Mouse (Mus musculus): ENCODE measurements around the gene Thoc3. TPM values are rescaled to one million over a fixed set of nuclear protein-coding genes. Genes with fewer than 3 reads are reported as not detected.
A peak's percentile ranks its signal among the peaks of the same experiment; 100 is the strongest.

The Thoc3 gene
- polyA plus RNA-seq, 1 experiment from 2014 or later = 175 TPM

- Histone ChIP-seq H3K4me3 (ENCODE audit: low read depth, low read length) (no peak overlapping the region), H3K9me3 (ENCODE audit: control insufficient read depth, low read length) (no peaks in the 10 kb centered on the region), H3K36me3 (ENCODE audit: control insufficient read depth, insufficient read depth, low read length) (peaks cover 28% of the 10 kb centered on the region), H3K4me2 (ENCODE audit: low read depth, severe bottlenecking) (no peak overlapping the region), H3K4me1 (ENCODE audit: control insufficient read depth, insufficient read depth, low read length) (no peaks in the 10 kb centered on the region), H3K9ac (ENCODE audit: low read length) (no peak overlapping the region), H3K27ac (replicated peaks; ENCODE audit: low read depth, low read length) (no peak overlapping the region), H3K27me3 (ENCODE audit: control insufficient read depth, insufficient read depth, low read length) (no peaks in the 10 kb centered on the region)
- WGBS = 94% methylated on average over 4 of the region's 4 CpGs
- no peak for DNase-seq (ENCODE audit: low spot score)
- no peak for ATAC-seq (ENCODE audit: insufficient number of reproducible peaks, low FRiP score, low TSS enrichment, low read depth)
Observed at GRCm38 (mm10) chr13:54459282-54459681, 9.4 kb downstream of the Thoc3 start.

DNA sequence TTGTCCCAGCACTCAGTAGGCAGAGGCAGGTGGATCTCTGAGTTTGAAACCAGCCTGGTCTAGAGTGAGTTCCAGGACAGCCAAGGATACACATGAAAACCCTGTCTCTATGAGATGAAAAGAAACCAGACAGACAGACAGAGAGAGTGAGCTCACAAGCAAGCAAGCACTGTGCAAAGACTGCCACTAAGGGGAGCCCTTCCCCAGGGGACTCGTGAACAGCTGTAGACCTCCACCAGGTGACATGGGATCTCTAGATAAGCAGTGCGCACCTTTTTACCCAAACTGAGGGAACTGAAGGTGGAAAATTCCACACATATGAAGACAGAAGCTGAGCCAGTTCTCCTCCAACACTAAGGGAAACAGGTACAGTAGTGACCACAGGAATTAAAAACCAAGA, 11.6 kb downstream of the Thoc3 start:
- no peak overlapping the region for H3K4me3 ChIP-seq (ENCODE audit: low read depth, low read length)
- no peaks in the 10 kb centered on the region for H3K4me1 ChIP-seq (ENCODE audit: control insufficient read depth, insufficient read depth, low read length)
- 79% methylated on average over 2 of the region's 2 CpGs for WGBS
- ATAC-seq (ENCODE audit: insufficient number of reproducible peaks, low FRiP score, low TSS enrichment, low read depth) (no peak), DNase-seq (ENCODE audit: low spot score) (no peak)
- H3K9ac ChIP-seq (ENCODE audit: low read length) = no peak overlapping the region
- H3K9me3 ChIP-seq (ENCODE audit: control insufficient read depth, low read length) = no peaks in the 10 kb centered on the region
- H3K36me3 ChIP-seq (ENCODE audit: control insufficient read depth, insufficient read depth, low read length) = peaks cover 12% of the 10 kb centered on the region
- H3K4me2 ChIP-seq (ENCODE audit: low read depth, severe bottlenecking) = no peak overlapping the region
- H3K27me3 ChIP-seq (ENCODE audit: control insufficient read depth, insufficient read depth, low read length) = no peaks in the 10 kb centered on the region
- H3K27ac ChIP-seq (replicated peaks; ENCODE audit: low read depth, low read length) = no peak overlapping the region

GRCm38 (mm10) chr13:54447496-54448224, 21.0 kb downstream of the Thoc3 start:
- Histone ChIP-seq H3K4me2 (ENCODE audit: low read depth, severe bottlenecking) (peak overlapping the region; percentile 10; the same call in 1 of the 2 replicates), H3K4me1 (ENCODE audit: control insufficient read depth, insufficient read depth, low read length) (no peaks in the 10 kb centered on the region), H3K4me3 (ENCODE audit: low read depth, low read length) (no peak overlapping the region), H3K27ac (replicated peaks; ENCODE audit: low read depth, low read length) (no peak overlapping the region), H3K9ac (ENCODE audit: low read length) (no peak overlapping the region), H3K27me3 (ENCODE audit: control insufficient read depth, insufficient read depth, low read length) (no peaks in the 10 kb centered on the region), H3K36me3 (ENCODE audit: control insufficient read depth, insufficient read depth, low read length) (no peaks in the 10 kb centered on the region), H3K9me3 (ENCODE audit: control insufficient read depth, low read length) (no peaks in the 10 kb centered on the region)
- DNase-seq (ENCODE audit: low spot score) (peak; percentile 71), ATAC-seq (ENCODE audit: insufficient number of reproducible peaks, low FRiP score, low TSS enrichment, low read depth) (no peak)
- 3% methylated on average over 15 of the region's 15 CpGs for WGBS

GRCm38 (mm10) chr13:54446686-54447495, 21.8 kb downstream of the Thoc3 start:
- H3K27me3 ChIP-seq (ENCODE audit: control insufficient read depth, insufficient read depth, low read length) = no peaks in the 10 kb centered on the region
- no peaks in the 10 kb centered on the region for H3K4me1 ChIP-seq (ENCODE audit: control insufficient read depth, insufficient read depth, low read length)
- no peak overlapping the region for H3K9ac ChIP-seq (ENCODE audit: low read length)
- H3K36me3 ChIP-seq (ENCODE audit: control insufficient read depth, insufficient read depth, low read length) = no peaks in the 10 kb centered on the region
- H3K4me3 ChIP-seq (ENCODE audit: low read depth, low read length) = no peak overlapping the region
- peak; percentile 62; the same call in 1 of the 2 replicates for ATAC-seq (ENCODE audit: insufficient number of reproducible peaks, low FRiP score, low TSS enrichment, low read depth)
- peak overlapping the region; percentile 10 for H3K4me2 ChIP-seq (ENCODE audit: low read depth, severe bottlenecking)
- H3K9me3 ChIP-seq (ENCODE audit: control insufficient read depth, low read length) = no peaks in the 10 kb centered on the region
- WGBS = 21% methylated on average over 19 of the region's 19 CpGs
- H3K27ac ChIP-seq (replicated peaks; ENCODE audit: low read depth, low read length) = no peak overlapping the region
- peak; percentile 91 for DNase-seq (ENCODE audit: low spot score)

GRCm38 (mm10) chr13:54443693-54444092, 25.0 kb downstream of the Thoc3 start:
- DNase-seq (ENCODE audit: low spot score) = no peak
- no peaks in the 10 kb centered on the region for H3K27me3 ChIP-seq (ENCODE audit: control insufficient read depth, insufficient read depth, low read length)
- H3K9me3 ChIP-seq (ENCODE audit: control insufficient read depth, low read length) = no peaks in the 10 kb centered on the region
- H3K36me3 ChIP-seq (ENCODE audit: control insufficient read depth, insufficient read depth, low read length) = no peaks in the 10 kb centered on the region
- no peak overlapping the region for H3K4me2 ChIP-seq (ENCODE audit: low read depth, severe bottlenecking)
- H3K4me1 ChIP-seq (ENCODE audit: control insufficient read depth, insufficient read depth, low read length) = 0 out of 2 replicates have a peak, but pooled peaks cover 4% of the 10 kb centered on the region
- WGBS = 90% methylated on average over 3 of the region's 3 CpGs
- no peak overlapping the region for H3K4me3 ChIP-seq (ENCODE audit: low read depth, low read length)
- no peak for ATAC-seq (ENCODE audit: insufficient number of reproducible peaks, low FRiP score, low TSS enrichment, low read depth)
- no peak overlapping the region for H3K27ac ChIP-seq (replicated peaks; ENCODE audit: low read depth, low read length)
- no peak overlapping the region for H3K9ac ChIP-seq (ENCODE audit: low read length)

- H3K27me3 ChIP-seq (ENCODE audit: control insufficient read depth, insufficient read depth, low read length) = no peaks in the 10 kb centered on the region
- H3K4me2 ChIP-seq (ENCODE audit: low read depth, severe bottlenecking) = no peak overlapping the region
- no peak overlapping the region for H3K9ac ChIP-seq (ENCODE audit: low read length)
- DNase-seq (ENCODE audit: low spot score) = no peak
- no peaks in the 10 kb centered on the region for H3K36me3 ChIP-seq (ENCODE audit: control insufficient read depth, insufficient read depth, low read length)
- 57% methylated on average over 7 of the region's 7 CpGs for WGBS
- no peaks in the 10 kb centered on the region for H3K9me3 ChIP-seq (ENCODE audit: control insufficient read depth, low read length)
- H3K4me1 ChIP-seq (ENCODE audit: control insufficient read depth, insufficient read depth, low read length) = 0 out of 2 replicates have a peak, but pooled peaks cover 4% of the 10 kb centered on the region
- H3K4me3 ChIP-seq (ENCODE audit: low read depth, low read length) = no peak overlapping the region
- ATAC-seq (ENCODE audit: insufficient number of reproducible peaks, low FRiP score, low TSS enrichment, low read depth) = no peak
- H3K27ac ChIP-seq (replicated peaks; ENCODE audit: low read depth, low read length) = no peak overlapping the region
Observed at GRCm38 (mm10) chr13:54439912-54440311, 28.7 kb downstream of the Thoc3 start.

- Histone ChIP-seq H3K9me3 (ENCODE audit: control insufficient read depth, low read length) (no peaks in the 10 kb centered on the region), H3K9ac (ENCODE audit: low read length) (no peak overlapping the region), H3K4me1 (ENCODE audit: control insufficient read depth, insufficient read depth, low read length) (0 out of 2 replicates have a peak, but pooled peaks cover 4% of the 10 kb centered on the region), H3K4me2 (ENCODE audit: low read depth, severe bottlenecking) (no peak overlapping the region), H3K27ac (replicated peaks; ENCODE audit: low read depth, low read length) (no peak overlapping the region), H3K36me3 (ENCODE audit: control insufficient read depth, insufficient read depth, low read length) (no peaks in the 10 kb centered on the region), H3K27me3 (ENCODE audit: control insufficient read depth, insufficient read depth, low read length) (no peaks in the 10 kb centered on the region), H3K4me3 (ENCODE audit: low read depth, low read length) (no peak overlapping the region)
- no peak for ATAC-seq (ENCODE audit: insufficient number of reproducible peaks, low FRiP score, low TSS enrichment, low read depth)
- no peak for DNase-seq (ENCODE audit: low spot score)
- WGBS = 82% methylated on average over 3 of the region's 3 CpGs
Observed at GRCm38 (mm10) chr13:54438814-54439213, 29.8 kb downstream of the Thoc3 start.

- Histone ChIP-seq H3K27me3 (ENCODE audit: control insufficient read depth, insufficient read depth, low read length) (no peaks in the 10 kb centered on the region), H3K9me3 (ENCODE audit: control insufficient read depth, low read length) (no peaks in the 10 kb centered on the region), H3K4me2 (ENCODE audit: low read depth, severe bottlenecking) (no peak overlapping the region), H3K4me3 (ENCODE audit: low read depth, low read length) (no peak overlapping the region), H3K9ac (ENCODE audit: low read length) (no peak overlapping the region), H3K27ac (replicated peaks; ENCODE audit: low read depth, low read length) (no peak overlapping the region), H3K36me3 (ENCODE audit: control insufficient read depth, insufficient read depth, low read length) (no peaks in the 10 kb centered on the region), H3K4me1 (ENCODE audit: control insufficient read depth, insufficient read depth, low read length) (0 out of 2 replicates have a peak, but pooled peaks cover 4% of the 10 kb centered on the region)
- no peak for DNase-seq (ENCODE audit: low spot score)
- no peak for ATAC-seq (ENCODE audit: insufficient number of reproducible peaks, low FRiP score, low TSS enrichment, low read depth)
- WGBS = 87% methylated on average over 6 of the region's 6 CpGs
Observed at GRCm38 (mm10) chr13:54437083-54437482, 31.6 kb downstream of the Thoc3 start.

Measured in limb, embryonic 11.5 days (tissue).